Mouse (Mus musculus): ENCODE results near the gene Rfx4.

DNA sequence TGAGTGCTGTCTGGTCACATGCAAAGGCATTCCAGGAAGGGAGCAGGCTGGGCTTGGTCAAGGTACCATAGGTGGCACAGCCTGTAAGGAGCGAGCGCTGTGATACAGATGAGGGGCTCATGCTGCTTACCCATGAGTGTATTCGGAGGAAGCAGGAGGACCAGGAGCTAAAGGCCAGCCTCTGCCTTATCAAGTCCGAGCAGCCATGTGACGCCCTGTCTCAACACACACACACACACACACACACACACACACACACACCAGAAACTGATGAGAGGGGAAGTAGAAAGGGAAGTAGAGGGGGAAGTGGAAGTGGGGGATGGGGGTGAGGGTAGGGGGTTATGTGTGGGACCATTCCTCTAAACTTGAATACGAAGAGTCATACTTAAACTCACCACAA is 45.7 kb downstream of the Rfx4 start:
- no peak for TF ChIP-seq CTCF (IDR thresholded peaks at IDR 0.05; ENCODE audit: low read depth, low read length)
- TF ChIP-seq POLR2A (IDR thresholded peaks at IDR 0.05; ENCODE audit: extremely low read depth, insufficient read depth, low read length): no peak

All from liver, adult 2 months (tissue).